In genomic region chr7:114499293-114499692, GRCm38 (mm10) we compare ENCODE assay signal across 16 mouse cellular contexts.
DNase-seq lines count a peak whose midpoint lies in the region; ATAC-seq and TF ChIP-seq lines count a peak whose summit lies in the region.
"Had no signal": no experiment of that assay in that cellular context is flagged by ENCODE, and none has a peak within 500 bp of the region (broad histone marks: within the 10 kb centered on the region; RNA-seq: fewer than 3 reads in every experiment).

No protein-coding gene starts in this region.

- peak; percentile 38 for DNase-seq in limb, embryonic 14.5 days (ENCODE audit: low spot score)
- no peak for DNase-seq in limb, embryonic 10.5 days (ENCODE audit: low spot score)
- DNase-seq in CD4-positive helper T cell, adult 2 months (ENCODE audit: low read depth, low spot score): peak; percentile 18
- peak; percentile 28 for DNase-seq in MEL (ENCODE audit: low read depth, low spot score)
- DNase-seq in cerebellum, adult 11-12 months: no peak
- DNase-seq in embryo, embryonic 10 days (ENCODE audit: low spot score): no peak
- DNase-seq: adrenal gland, adult 2 months; gastrocnemius, postnatal 25 days; kidney, postnatal 14 days; right cerebral cortex, postnatal 25 days had no signal

- no peak for TF ChIP-seq EP300 in MEL (IDR thresholded peaks at IDR 0.05; ENCODE audit: low read depth in 1 of 2, low read length in 2 of 2)

- TF ChIP-seq RAD21 in MEL (IDR thresholded peaks at IDR 0.05; ENCODE audit: low read depth, low read length): peak; percentile 70

- H3K9ac ChIP-seq in limb, embryonic 14.5 days (ENCODE audit: low read depth, low read length, severe bottlenecking): no peak overlapping the region
- no peak overlapping the region for H3K9ac ChIP-seq in MEL (ENCODE audit: control insufficient read depth, low read depth, low read length, poor library complexity, severe bottlenecking)
- H3K9ac ChIP-seq: heart, embryonic 13.5 days; liver, embryonic 15.5 days had no signal

- ATAC-seq in limb, embryonic 14.5 days (ENCODE audit: low FRiP score, low read depth): no peak
- ATAC-seq in megakaryocyte-erythroid progenitor cell, adult 5-6 weeks (replicated peaks; ENCODE audit: low FRiP score, low TSS enrichment, poor library complexity, severe bottlenecking): peak; percentile 67; the same call in 1 of the 2 replicates
- ATAC-seq: hindbrain, embryonic 16.5 days had no signal

- no peaks in the 10 kb centered on the region for H3K27me3 ChIP-seq in limb, embryonic 14.5 days (ENCODE audit: control insufficient read depth, insufficient read depth, low read length)
- H3K27me3 ChIP-seq in limb, embryonic 10.5 days (ENCODE audit: low read depth, poor library complexity, severe bottlenecking): no peaks in the 10 kb centered on the region
- no peaks in the 10 kb centered on the region for H3K27me3 ChIP-seq in MEL (ENCODE audit: control insufficient read depth in 1 of 2, insufficient read depth in 2 of 2, low read length in 2 of 2)
- H3K27me3 ChIP-seq: heart, embryonic 13.5 days; liver, embryonic 15.5 days had no signal

- peak in 2 of 3 experiments; percentile 5 to 56; a peak in 2 of 6 replicates for TF ChIP-seq CTCF in MEL (IDR thresholded peaks at IDR 0.05 in 2 of 3, conservative IDR thresholded peaks at IDR 0.05 in 1 of 3; ENCODE audit: control insufficient read depth in 1 of 3, insufficient read depth in 1 of 3, low read depth in 2 of 3, low read length in 3 of 3, poor library complexity in 1 of 3, severe bottlenecking in 1 of 3)

- no peak for TF ChIP-seq POLR2A in limb, embryonic 14.5 days (IDR thresholded peaks at IDR 0.05; ENCODE audit: borderline replicate concordance, extremely low read depth, insufficient read depth, insufficient read length)
- TF ChIP-seq POLR2A in MEL (IDR thresholded peaks at IDR 0.05; ENCODE audit: control insufficient read depth in 1 of 2, insufficient read depth in 1 of 2, low read depth in 1 of 2, low read length in 2 of 2, poor library complexity in 1 of 2): no peak

- no peak overlapping the region for H3K4me3 ChIP-seq in limb, embryonic 14.5 days (replicated peaks; ENCODE audit: low read length)
- no peak overlapping the region for H3K4me3 ChIP-seq in limb, embryonic 10.5 days
- no peak overlapping the region for H3K4me3 ChIP-seq in MEL (ENCODE audit: control insufficient read depth in 1 of 2, insufficient read depth in 1 of 2, low read depth in 2 of 2, low read length in 2 of 2)
- H3K4me3 ChIP-seq: forebrain, embryonic 10.5 days; heart, embryonic 13.5 days; liver, embryonic 15.5 days had no signal

- WGBS in limb, embryonic 14.5 days: 83% methylated on average over 1 of the region's 1 CpGs
- WGBS in limb, embryonic 10.5 days: 90% methylated on average over 1 of the region's 1 CpGs

- H3K27ac ChIP-seq in limb, embryonic 14.5 days (replicated peaks; ENCODE audit: low read depth, low read length): no peak overlapping the region
- no peak overlapping the region for H3K27ac ChIP-seq in limb, embryonic 10.5 days
- no peak overlapping the region for H3K27ac ChIP-seq in MEL (ENCODE audit: control insufficient read depth, low read depth, low read length)
- H3K27ac ChIP-seq: forebrain, embryonic 10.5 days; heart, embryonic 13.5 days; liver, embryonic 15.5 days had no signal

- H3K9me3 ChIP-seq in limb, embryonic 14.5 days (ENCODE audit: control insufficient read depth, low read length): no peaks in the 10 kb centered on the region
- no peaks in the 10 kb centered on the region for H3K9me3 ChIP-seq in limb, embryonic 10.5 days (replicated peaks)
- no peaks in the 10 kb centered on the region for H3K9me3 ChIP-seq in MEL (replicated peaks; ENCODE audit: insufficient read depth, low read length)
- H3K9me3 ChIP-seq: forebrain, embryonic 10.5 days; heart, embryonic 13.5 days; liver, embryonic 15.5 days had no signal

- no peak overlapping the region for H3K4me2 ChIP-seq in limb, embryonic 14.5 days (replicated peaks; ENCODE audit: low read depth, low read length, severe bottlenecking)
- H3K4me2 ChIP-seq: heart, embryonic 13.5 days; liver, embryonic 15.5 days; midbrain, embryonic 11.5 days had no signal

- no peaks in the 10 kb centered on the region for H3K36me3 ChIP-seq in limb, embryonic 14.5 days (ENCODE audit: control insufficient read depth, insufficient read depth, low read length)
- H3K36me3 ChIP-seq in limb, embryonic 10.5 days: no peaks in the 10 kb centered on the region
- H3K36me3 ChIP-seq in MEL (ENCODE audit: control insufficient read depth in 1 of 2, insufficient read depth in 2 of 2, low read length in 2 of 2): no peaks in the 10 kb centered on the region
- H3K36me3 ChIP-seq: heart, embryonic 13.5 days; liver, embryonic 15.5 days had no signal

- H3K79me2 ChIP-seq in MEL (ENCODE audit: control insufficient read depth, insufficient read depth, low read length, poor library complexity): no peaks in the 10 kb centered on the region

- H3K4me1 ChIP-seq in limb, embryonic 14.5 days (ENCODE audit: control insufficient read depth, insufficient read depth, low read length): no peaks in the 10 kb centered on the region
- no peaks in the 10 kb centered on the region for H3K4me1 ChIP-seq in limb, embryonic 10.5 days
- no peaks in the 10 kb centered on the region for H3K4me1 ChIP-seq in MEL (ENCODE audit: control insufficient read depth in 1 of 2, insufficient read depth in 2 of 2, low read length in 2 of 2)
- H3K4me1 ChIP-seq: forebrain, embryonic 10.5 days; heart, embryonic 13.5 days; liver, embryonic 15.5 days had no signal

TF ChIP-seq in MEL, 35 proteins besides CTCF, POLR2A, EP300 and RAD21:
- TF ChIP-seq POLR2AphosphoS2 (IDR thresholded peaks at IDR 0.05; ENCODE audit: low read length) (no peak), ZC3H11A (IDR thresholded peaks at IDR 0.05; ENCODE audit: low read depth, low read length) (0 out of 2 replicates have a peak, but pooled peaks have one; percentile 22), SMC3 (IDR thresholded peaks at IDR 0.05; ENCODE audit: low read depth, low read length) (peak; percentile 51), ETS1 (IDR thresholded peaks at IDR 0.05; ENCODE audit: low read depth, low read length) (no peak), CHD1 (IDR thresholded peaks at IDR 0.05; ENCODE audit: low read depth, low read length) (no peak)

Comparison
In these comparisons a context has a peak if more than half of its experiments do, and no peak if none do; other contexts are left out.
1. DNase-seq: peak in limb, embryonic 14.5 days (single experiment), CD4-positive helper T cell, adult 2 months (single experiment) and MEL (single experiment); none in limb, embryonic 10.5 days (single experiment), cerebellum, adult 11-12 months (single experiment) and embryo, embryonic 10 days (single experiment).